Mouse (Mus musculus) heart, adult 2 months (tissue): ENCODE measurements around the gene Plac1.

Experiments
- CTCF ChIP-seq: fragments of 200-600 bp; IDR thresholded peaks from 2 replicates; pipeline ENCODE4 v1.8.1; 2022; ENCODE audit warnings: antibody characterized with exemption, mild to moderate bottlenecking, moderate library complexity
- POLR2A ChIP-seq: fragments of 200-500 bp; IDR thresholded peaks from 2 replicates; pipeline ENCODE4 v1.6.1; 2011; ENCODE audit warnings: mild to moderate bottlenecking, low read depth, low read length, control low read depth; ENCODE audit not compliant: insufficient read depth

DNA sequence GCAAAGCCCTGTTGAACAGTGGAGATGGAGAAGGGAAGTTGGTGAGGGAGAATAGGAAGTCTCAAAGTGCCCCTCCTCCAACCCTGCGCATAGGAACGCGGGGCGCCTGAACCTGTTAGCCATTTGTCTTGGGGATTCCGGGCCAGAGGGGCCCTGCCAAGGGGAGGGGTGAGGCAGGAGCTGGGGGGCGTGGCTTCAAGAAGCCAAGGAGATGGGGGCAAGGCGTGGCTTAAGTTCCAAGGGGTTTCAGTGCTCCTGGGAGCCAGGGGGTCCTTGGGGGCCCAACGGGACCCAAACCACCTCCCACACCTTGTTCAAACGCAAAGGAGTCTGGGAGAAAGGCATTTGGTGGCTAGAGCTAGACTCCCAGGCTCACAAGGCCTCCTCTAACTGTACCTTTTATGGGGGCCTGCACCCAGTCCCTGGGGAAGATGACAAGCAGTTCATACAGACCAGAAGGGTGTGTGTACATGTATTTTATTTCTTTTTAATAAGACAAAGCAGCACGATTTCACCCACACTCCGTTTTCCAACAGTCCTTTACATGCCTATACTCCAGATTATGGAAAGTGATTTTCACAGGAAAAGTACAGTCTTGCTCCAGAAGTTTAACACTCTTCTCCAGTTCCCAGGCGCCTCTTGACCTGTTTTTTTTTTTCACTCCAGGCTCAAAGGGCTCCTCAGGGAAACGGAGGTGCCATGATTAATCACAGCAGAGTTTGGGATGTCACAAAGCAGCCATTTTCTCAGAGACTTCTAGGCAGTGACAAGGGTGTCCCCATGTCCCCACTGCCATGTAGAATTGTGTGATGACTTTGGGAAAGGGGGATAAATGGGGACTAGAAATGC, 187.0 kb downstream of the Plac1 start:
- TF ChIP-seq CTCF (no peak), POLR2A (0 out of 2 replicates have a peak, but pooled peaks have one; percentile 13)
